ENCODE assay signal across 19 mouse cellular contexts in genomic region chr1:135771573-135771970, GRCm38 (mm10). TPM values are rescaled to one million over a fixed set of nuclear protein-coding genes. Genes with fewer than 3 reads are reported as not detected.
DNase-seq lines count a peak whose midpoint lies in the region; ATAC-seq and TF ChIP-seq lines count a peak whose summit lies in the region.
"Had no signal": no experiment of that assay in that cellular context is flagged by ENCODE, and none has a peak within 500 bp of the region (broad histone marks: within the 10 kb centered on the region; RNA-seq: fewer than 3 reads in every experiment).

No protein-coding gene starts in this region.

- no peaks in the 10 kb centered on the region for H3K9me3 ChIP-seq in heart, embryonic 11.5 days (replicated peaks; ENCODE audit: control insufficient read depth, low read length)
- H3K9me3 ChIP-seq in kidney, embryonic 16.5 days (ENCODE audit: low read length), result no peaks in the 10 kb centered on the region
- no peaks in the 10 kb centered on the region for H3K9me3 ChIP-seq in forebrain, embryonic 12.5 days
- H3K9me3 ChIP-seq: embryonic facial prominence, embryonic 12.5 days; forebrain, embryonic 13.5 days; hindbrain, embryonic 13.5 days; liver, embryonic 12.5 days; neural tube, embryonic 15.5 days had no signal

- DNase-seq in heart, adult 8-10 months (ENCODE audit: low spot score), result no peak
- DNase-seq in kidney, adult 2 months, result no peak
- DNase-seq in MN1 (ENCODE audit: low spot score), result peak; percentile 54
- no peak for DNase-seq in adrenal gland, postnatal 10 days
- DNase-seq: cerebellum, adult 11 months; cerebellum, postnatal 36 days; kidney, adult 18-20 months; layer of hippocampus, postnatal 36 days; retina, postnatal 1 day had no signal

- TF ChIP-seq CTCF in kidney, adult 2 months (conservative IDR thresholded peaks at IDR 0.05; ENCODE audit: insufficient read depth, insufficient read length, low read depth, low read length), result no peak

- no peak overlapping the region for H3K4me3 ChIP-seq in heart, embryonic 11.5 days (ENCODE audit: low read depth, low read length)
- H3K4me3 ChIP-seq in kidney, embryonic 16.5 days (ENCODE audit: low read length), result no peak overlapping the region
- H3K4me3 ChIP-seq in kidney, adult 2 months (ENCODE audit: insufficient read depth, low read depth, low read length), result no peak overlapping the region
- peak overlapping the region; percentile 100 for H3K4me3 ChIP-seq in myocyte
- H3K4me3 ChIP-seq in forebrain, embryonic 12.5 days (replicated peaks), result no peak overlapping the region
- H3K4me3 ChIP-seq: embryonic facial prominence, embryonic 12.5 days; forebrain, embryonic 13.5 days; hindbrain, embryonic 13.5 days; liver, embryonic 12.5 days; neural tube, embryonic 15.5 days had no signal

- ATAC-seq in heart, embryonic 11.5 days (replicated peaks; ENCODE audit: insufficient number of reproducible peaks, low FRiP score, low TSS enrichment), result no peak
- no peak for ATAC-seq in kidney, embryonic 16.5 days (ENCODE audit: low FRiP score, low TSS enrichment)
- no peak for ATAC-seq in forebrain, embryonic 12.5 days (ENCODE audit: low FRiP score)
- ATAC-seq: forebrain, embryonic 13.5 days; liver, embryonic 12.5 days had no signal

- H3K79me2 ChIP-seq in myocyte (ENCODE audit: control insufficient read depth, insufficient read depth), result peaks cover 36% of the 10 kb centered on the region

- H3K27ac ChIP-seq in heart, embryonic 11.5 days (ENCODE audit: low read depth, low read length), result peak overlapping the region; percentile 57; the same call in 1 of the 2 replicates
- H3K27ac ChIP-seq in kidney, embryonic 16.5 days (ENCODE audit: low read length), result 0 out of 2 replicates have a peak overlapping the region, but pooled peaks have one; percentile 25
- H3K27ac ChIP-seq in kidney, adult 2 months (ENCODE audit: insufficient read depth, low read depth, low read length), result no peak overlapping the region
- H3K27ac ChIP-seq in forebrain, embryonic 12.5 days, result no peak overlapping the region
- H3K27ac ChIP-seq: forebrain, embryonic 13.5 days; hindbrain, embryonic 13.5 days; liver, embryonic 12.5 days; neural tube, embryonic 15.5 days had no signal

- peaks cover 49% of the 10 kb centered on the region for H3K4me1 ChIP-seq in heart, embryonic 11.5 days (ENCODE audit: control insufficient read depth, insufficient read depth, low read length)
- peaks cover 64% of the 10 kb centered on the region for H3K4me1 ChIP-seq in kidney, embryonic 16.5 days (ENCODE audit: insufficient read depth, low read length)
- H3K4me1 ChIP-seq in kidney, adult 2 months (ENCODE audit: control insufficient read depth, insufficient read depth, low read length), result peaks cover 6% of the 10 kb centered on the region; the same call in 1 of the 2 replicates
- H3K4me1 ChIP-seq in forebrain, embryonic 12.5 days, result peaks cover 13% of the 10 kb centered on the region

- H3K27me3 ChIP-seq in heart, embryonic 11.5 days (ENCODE audit: control insufficient read depth, insufficient read depth, low read length), result no peaks in the 10 kb centered on the region
- no peaks in the 10 kb centered on the region for H3K27me3 ChIP-seq in kidney, embryonic 16.5 days (ENCODE audit: insufficient read depth, low read length)
- H3K27me3 ChIP-seq in kidney, adult 2 months (replicated peaks; ENCODE audit: control insufficient read depth, insufficient read depth, low read length), result no peaks in the 10 kb centered on the region
- no peaks in the 10 kb centered on the region for H3K27me3 ChIP-seq in myocyte (ENCODE audit: control insufficient read depth, insufficient read depth, insufficient read length)
- H3K27me3 ChIP-seq in forebrain, embryonic 12.5 days, result peaks cover 7% of the 10 kb centered on the region
- H3K27me3 ChIP-seq: embryonic facial prominence, embryonic 12.5 days; forebrain, embryonic 13.5 days had no signal

- no peak overlapping the region for H3K9ac ChIP-seq in heart, embryonic 11.5 days (ENCODE audit: low read depth, low read length)
- H3K9ac ChIP-seq in kidney, embryonic 16.5 days (replicated peaks; ENCODE audit: low read length), result no peak overlapping the region
- no peak overlapping the region for H3K9ac ChIP-seq in forebrain, embryonic 12.5 days
- H3K9ac ChIP-seq: embryonic facial prominence, embryonic 12.5 days; forebrain, embryonic 13.5 days; liver, embryonic 12.5 days; neural tube, embryonic 15.5 days had no signal

- H3ac ChIP-seq in myocyte (ENCODE audit: control insufficient read depth, insufficient read length), result no peak overlapping the region

- 64% methylated on average over 8 of the region's 8 CpGs for WGBS in heart, embryonic 11.5 days (ENCODE audit: insufficient replicate concordance)
- WGBS in kidney, embryonic 16.5 days, result 48% methylated on average over 8 of the region's 8 CpGs
- 60% methylated on average over 8 of the region's 8 CpGs for WGBS in kidney, adult 2 months
- 80% methylated on average over 8 of the region's 8 CpGs for WGBS in forebrain, embryonic 12.5 days

- peaks cover 7% of the 10 kb centered on the region for H3K36me3 ChIP-seq in heart, embryonic 11.5 days (ENCODE audit: control insufficient read depth, insufficient read depth, low read length)
- H3K36me3 ChIP-seq in kidney, embryonic 16.5 days (ENCODE audit: insufficient read depth, low read length), result peaks cover 15% of the 10 kb centered on the region; the same call in 1 of the 2 replicates
- H3K36me3 ChIP-seq in kidney, adult 2 months (ENCODE audit: control insufficient read depth, insufficient read depth, low read length), result no peaks in the 10 kb centered on the region
- peaks cover 21% of the 10 kb centered on the region for H3K36me3 ChIP-seq in myocyte (ENCODE audit: control insufficient read depth, insufficient read depth)
- no peaks in the 10 kb centered on the region for H3K36me3 ChIP-seq in forebrain, embryonic 12.5 days (replicated peaks)
- H3K36me3 ChIP-seq: hindbrain, embryonic 13.5 days had no signal

- no peak for TF ChIP-seq POLR2A in kidney, adult 2 months (IDR thresholded peaks at IDR 0.05; ENCODE audit: low read depth, low read length)
- no peak for TF ChIP-seq POLR2A in myocyte (IDR thresholded peaks at IDR 0.05; ENCODE audit: insufficient read length, low read depth)

- no peak overlapping the region for H3K4me2 ChIP-seq in heart, embryonic 11.5 days
- no peak overlapping the region for H3K4me2 ChIP-seq in kidney, embryonic 16.5 days (replicated peaks; ENCODE audit: low read depth, low read length)
- H3K4me2 ChIP-seq in myocyte (ENCODE audit: low read depth), result peak overlapping the region; percentile 79
- H3K4me2 ChIP-seq in forebrain, embryonic 12.5 days, result no peak overlapping the region
- H3K4me2 ChIP-seq: embryonic facial prominence, embryonic 12.5 days; forebrain, embryonic 13.5 days; hindbrain, embryonic 13.5 days; liver, embryonic 12.5 days; neural tube, embryonic 15.5 days had no signal

TF ChIP-seq in myocyte, 11 proteins besides CTCF, POLR2A, EP300 and RAD21 (continues in another document):
- TF ChIP-seq POLR2AphosphoS2 (IDR thresholded peaks at IDR 0.05; ENCODE audit: insufficient read length, low read depth) (no peak), MYOD1 (IDR thresholded peaks at IDR 0.05; ENCODE audit: control insufficient read depth in 1 of 3, insufficient read length in 2 of 3, low read depth in 2 of 3) (no peak), TCF3 (IDR thresholded peaks at IDR 0.05; ENCODE audit: insufficient read length, low read depth) (no peak), E2F4 (IDR thresholded peaks at IDR 0.05; ENCODE audit: insufficient read depth) (no peak), MAX (IDR thresholded peaks at IDR 0.05; ENCODE audit: low read depth) (no peak), USF1 (IDR thresholded peaks at IDR 0.05; ENCODE audit: low read depth) (no peak), TCF12 (IDR thresholded peaks at IDR 0.05; ENCODE audit: insufficient read depth, poor library complexity, severe bottlenecking) (no peak), REST (IDR thresholded peaks at IDR 0.05; ENCODE audit: insufficient read depth, insufficient read length) (no peak)

RNA-seq across cellular contexts. Expression of gene Phlda3, which starts 5.7 kb away (rescaled TPM):
- 61.5 and 68.1 TPM in 2 replicates for polyA plus RNA-seq in heart, embryonic 11.5 days (2014; fragmentation: Nextera tagmentation; extraction: Ambion mirVana)
- 10 to 100 TPM in 1 of 4 experiments, 1 to 10 TPM in 3; 7.2 to 12.7 (median 8.4) TPM for total RNA-seq in heart, adult 8-10 months (2022)
- polyA plus RNA-seq in kidney, embryonic 16.5 days (2015; fragmentation: Nextera tagmentation; extraction: Ambion mirVana), result 79.6 and 87.5 TPM in 2 replicates
- polyA plus RNA-seq in kidney, adult 2 months (2012; rRNA removed), result 37.2 and 40.0 TPM in 2 replicates
- 317 TPM for polyA plus RNA-seq in myocyte (2012; fragmentation: generic; extraction: Trizol)
- total RNA-seq in adrenal gland, postnatal 10 days (2021), result 10 to 100 TPM; 42.9 to 82.7 TPM
- 14.8 and 16.9 TPM in 2 replicates for polyA plus RNA-seq in forebrain, embryonic 12.5 days (2016; fragmentation: Nextera tagmentation; extraction: Ambion mirVana)

RNA-seq across cellular contexts. Expression of gene Tnni1, which starts 7.7 kb away (rescaled TPM):
- 3,442 and 3,640 TPM in 2 replicates for polyA plus RNA-seq in heart, embryonic 11.5 days (2014; fragmentation: Nextera tagmentation; extraction: Ambion mirVana)
- total RNA-seq in heart, adult 8-10 months (2022), result 1 to 10 TPM in 2 of 4 experiments, under 1 TPM in 2; 0.44 to 2.4 (median 1.1) TPM
- 21.9 and 23.5 TPM in 2 replicates for polyA plus RNA-seq in kidney, embryonic 16.5 days (2015; fragmentation: Nextera tagmentation; extraction: Ambion mirVana)
- 5.8 TPM in 1 of 2 replicates, not detected in the other for polyA plus RNA-seq in kidney, adult 2 months (2012; rRNA removed)
- polyA plus RNA-seq in myocyte (2012; fragmentation: generic; extraction: Trizol), result 3,569 TPM
- 10 to 100 TPM in 1 of 2 experiments, 1 to 10 TPM in 1; 7.7 to 41.7 TPM for total RNA-seq in adrenal gland, postnatal 10 days (2021)
- polyA plus RNA-seq in forebrain, embryonic 12.5 days (2016; fragmentation: Nextera tagmentation; extraction: Ambion mirVana), result 0.85 and 1.4 TPM in 2 replicates
- total RNA-seq: MEL had no signal

RNA-seq across cellular contexts. Expression of gene Lad1, which starts 46.8 kb away (rescaled TPM):
- 2.3 and 3.1 TPM in 2 replicates for polyA plus RNA-seq in heart, embryonic 11.5 days (2014; fragmentation: Nextera tagmentation; extraction: Ambion mirVana)
- 1 to 10 TPM; 5.0 to 8.6 (median 5.5) TPM for total RNA-seq in heart, adult 8-10 months (2022)
- 29.1 and 30.8 TPM in 2 replicates for polyA plus RNA-seq in kidney, embryonic 16.5 days (2015; fragmentation: Nextera tagmentation; extraction: Ambion mirVana)
- 114 and 145 TPM in 2 replicates for polyA plus RNA-seq in kidney, adult 2 months (2012; rRNA removed)
- 0.46 TPM for polyA plus RNA-seq in myocyte (2012; fragmentation: generic; extraction: Trizol)
- under 1 TPM; 0.21 TPM for total RNA-seq in adrenal gland, postnatal 10 days (2021)
- 0.84 and 0.87 TPM in 2 replicates for polyA plus RNA-seq in forebrain, embryonic 12.5 days (2016; fragmentation: Nextera tagmentation; extraction: Ambion mirVana)
- total RNA-seq: MEL had no signal

RNA-seq across cellular contexts. Expression of gene Csrp1, which starts 51.7 kb away (rescaled TPM):
- polyA plus RNA-seq in heart, embryonic 11.5 days (2014; fragmentation: Nextera tagmentation; extraction: Ambion mirVana), result 183 and 209 TPM in 2 replicates
- 10 to 100 TPM; 36.0 to 45.8 (median 40.9) TPM for total RNA-seq in heart, adult 8-10 months (2022)
- 141 and 157 TPM in 2 replicates for polyA plus RNA-seq in kidney, embryonic 16.5 days (2015; fragmentation: Nextera tagmentation; extraction: Ambion mirVana)
- 122 and 124 TPM in 2 replicates for polyA plus RNA-seq in kidney, adult 2 months (2012; rRNA removed)
- 219 TPM for polyA plus RNA-seq in myocyte (2012; fragmentation: generic; extraction: Trizol)
- total RNA-seq in adrenal gland, postnatal 10 days (2021), result 10 to 100 TPM; 94.9 to 97.9 TPM
- polyA plus RNA-seq in forebrain, embryonic 12.5 days (2016; fragmentation: Nextera tagmentation; extraction: Ambion mirVana), result 31.6 and 33.9 TPM in 2 replicates

Comparison
In these comparisons a context has a peak if more than half of its experiments do, and no peak if none do; other contexts are left out.
1. H3K27ac ChIP-seq: peak in heart, embryonic 11.5 days (single experiment) and kidney, embryonic 16.5 days (single experiment); none in kidney, adult 2 months (single experiment) and forebrain, embryonic 12.5 days (single experiment).
2. RNA of gene Tnni1, which starts 7.7 kb away (polyA plus RNA-seq): 3,569 TPM in myocyte (single experiment) and 3,442 to 3,640 TPM in heart, embryonic 11.5 days; 21.9 to 23.5 TPM in kidney, embryonic 16.5 days, 5.8 TPM in kidney, adult 2 months and 0.85 to 1.4 TPM in forebrain, embryonic 12.5 days; every median in the first group is over 100 times any median in the second.